Mouse (Mus musculus): Measurements from ENCODE around the gene Plekhm1.

DNA sequence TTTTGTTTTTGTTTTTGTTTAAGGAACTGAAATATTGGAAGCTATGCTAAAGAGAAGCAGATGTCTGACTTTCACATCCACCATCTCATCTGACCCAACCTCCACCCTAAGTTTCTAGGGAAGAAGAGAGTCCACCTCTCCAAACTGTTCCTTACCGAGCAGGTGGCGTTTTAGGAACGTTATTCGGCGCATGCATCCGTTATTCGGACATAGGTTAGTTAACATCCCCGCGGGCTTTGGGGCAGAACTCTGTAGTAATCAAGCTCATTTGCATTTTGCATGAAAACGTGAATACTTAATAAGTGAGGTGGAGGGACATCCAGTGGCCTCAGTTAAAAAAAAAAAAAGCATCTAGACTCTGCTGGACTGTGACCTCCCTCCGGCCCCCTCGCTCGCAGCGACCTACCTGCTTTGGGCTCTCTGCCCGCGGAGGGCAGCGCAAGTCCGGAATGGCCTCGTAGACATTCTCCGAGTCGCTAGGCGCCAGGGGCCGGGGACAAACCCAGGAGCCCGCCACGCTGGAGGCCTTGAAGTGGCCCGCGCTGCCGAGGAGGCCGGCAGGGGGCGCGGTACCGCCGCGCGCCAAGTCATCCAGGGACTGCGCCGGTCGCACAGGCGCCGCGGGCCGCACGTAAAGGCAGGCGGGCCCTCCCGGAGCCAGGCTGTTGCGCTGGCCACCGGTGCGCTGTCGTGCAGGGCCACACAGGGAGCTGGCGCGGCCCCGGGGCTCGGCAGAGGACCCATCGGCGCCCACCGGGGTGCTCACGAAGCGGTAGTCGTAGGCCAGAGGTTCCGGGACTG, 52.4 kb downstream of the Plekhm1 start:
- TF ChIP-seq CTCF (IDR thresholded peaks at IDR 0.05; ENCODE audit: extremely low read depth, insufficient read depth, low read length) (peak; percentile 34), POLR2A (IDR thresholded peaks at IDR 0.05; ENCODE audit: extremely low read depth, insufficient read depth, low read length) (no peak)
